Mouse (Mus musculus): ENCODE results near the gene Susd6. TPM values are rescaled to one million over a fixed set of nuclear protein-coding genes. Genes with fewer than 3 reads are reported as not detected.

Gene Susd6
- total RNA-seq, 1 experiment: 49.5 TPM

- no peak for DNase-seq (ENCODE audit: low read depth, low spot score)
- in situ Hi-C loops (cut with MboI; ENCODE audit: low sequenced_read_pairs in 2 of 2, unreplicated experiment in 2 of 2): no loop called here
- TF ChIP-seq ZC3H11A (IDR thresholded peaks at IDR 0.05; ENCODE audit: borderline replicate concordance, low read depth, low read length): no peak
- TF ChIP-seq CHD2 (IDR thresholded peaks at IDR 0.05; ENCODE audit: low read depth, low read length): no peak
- H3K9ac ChIP-seq (ENCODE audit: insufficient read depth, low read depth, low read length, poor library complexity, severe bottlenecking): no peak overlapping the region
- H3K4me1 ChIP-seq (ENCODE audit: control insufficient read depth in 2 of 2, insufficient read depth in 2 of 2, low read length in 2 of 2, poor library complexity in 1 of 2): peaks cover 12 to 13% of the 10 kb centered on the region in 2 experiments
- H3K9me3 ChIP-seq (ENCODE audit: control insufficient read depth, insufficient read depth, low read depth, low read length): no peaks in the 10 kb centered on the region
- no peak overlapping the region for H3K27ac ChIP-seq (ENCODE audit: insufficient read depth, low read depth, low read length, poor library complexity, severe bottlenecking)
- no peak overlapping the region for H3K4me3 ChIP-seq (ENCODE audit: insufficient read depth in 1 of 2, low read depth in 1 of 2, low read length in 2 of 2, poor library complexity in 1 of 2, severe bottlenecking in 1 of 2)
- H3K36me3 ChIP-seq (ENCODE audit: control insufficient read depth, insufficient read depth, low read length, poor library complexity, severe bottlenecking): no peaks in the 10 kb centered on the region
Measured at GRCm38 (mm10) chr12:80811646-80812509, 21.6 kb downstream of the Susd6 start.

GRCm38 (mm10) chr12:80812510-80812820, 22.2 kb downstream of the Susd6 start:
- H3K9ac ChIP-seq (ENCODE audit: insufficient read depth, low read depth, low read length, poor library complexity, severe bottlenecking): no peak overlapping the region
- H3K36me3 ChIP-seq (ENCODE audit: control insufficient read depth, insufficient read depth, low read length, poor library complexity, severe bottlenecking): no peaks in the 10 kb centered on the region
- H3K27ac ChIP-seq (ENCODE audit: insufficient read depth, low read depth, low read length, poor library complexity, severe bottlenecking): no peak overlapping the region
- DNase-seq (ENCODE audit: low read depth, low spot score): no peak
- in situ Hi-C loops (cut with MboI; ENCODE audit: low sequenced_read_pairs in 2 of 2, unreplicated experiment in 2 of 2): no loop called here
- H3K4me1 ChIP-seq (ENCODE audit: control insufficient read depth in 2 of 2, insufficient read depth in 2 of 2, low read length in 2 of 2, poor library complexity in 1 of 2): peaks cover 11 to 12% of the 10 kb centered on the region in 2 experiments
- no peaks in the 10 kb centered on the region for H3K9me3 ChIP-seq (ENCODE audit: control insufficient read depth, insufficient read depth, low read depth, low read length)
- TF ChIP-seq MAFK (IDR thresholded peaks at IDR 0.05; ENCODE audit: insufficient read depth, low read depth, low read length): no peak
- no peak for TF ChIP-seq ZC3H11A (IDR thresholded peaks at IDR 0.05; ENCODE audit: borderline replicate concordance, low read depth, low read length)
- TF ChIP-seq ZNF384 (IDR thresholded peaks at IDR 0.05; ENCODE audit: low read depth, low read length): no peak
- TF ChIP-seq CHD2 (IDR thresholded peaks at IDR 0.05; ENCODE audit: low read depth, low read length): no peak
- TF ChIP-seq HCFC1 (IDR thresholded peaks at IDR 0.05; ENCODE audit: borderline replicate concordance, insufficient read depth, low read length): no peak
- no peak overlapping the region for H3K4me3 ChIP-seq (ENCODE audit: insufficient read depth in 1 of 2, low read depth in 1 of 2, low read length in 2 of 2, poor library complexity in 1 of 2, severe bottlenecking in 1 of 2)

GRCm38 (mm10) chr12:80813456-80813855, 23.1 kb downstream of the Susd6 start:
- H3K27ac ChIP-seq (ENCODE audit: insufficient read depth, low read depth, low read length, poor library complexity, severe bottlenecking): no peak overlapping the region
- in situ Hi-C loops (cut with MboI; ENCODE audit: low sequenced_read_pairs in 2 of 2, unreplicated experiment in 2 of 2): no loop called here
- H3K9ac ChIP-seq (ENCODE audit: insufficient read depth, low read depth, low read length, poor library complexity, severe bottlenecking): no peak overlapping the region
- TF ChIP-seq ZNF384 (IDR thresholded peaks at IDR 0.05; ENCODE audit: low read depth, low read length): no peak
- no peak for TF ChIP-seq ZC3H11A (IDR thresholded peaks at IDR 0.05; ENCODE audit: borderline replicate concordance, low read depth, low read length)
- no peak overlapping the region for H3K4me3 ChIP-seq (ENCODE audit: insufficient read depth in 1 of 2, low read depth in 1 of 2, low read length in 2 of 2, poor library complexity in 1 of 2, severe bottlenecking in 1 of 2)
- peaks cover 6 to 9% of the 10 kb centered on the region in 2 experiments; a peak in 3 of 4 replicates for H3K4me1 ChIP-seq (ENCODE audit: control insufficient read depth in 2 of 2, insufficient read depth in 2 of 2, low read length in 2 of 2, poor library complexity in 1 of 2)
- DNase-seq (ENCODE audit: low read depth, low spot score): no peak
- no peaks in the 10 kb centered on the region for H3K36me3 ChIP-seq (ENCODE audit: control insufficient read depth, insufficient read depth, low read length, poor library complexity, severe bottlenecking)
- no peaks in the 10 kb centered on the region for H3K9me3 ChIP-seq (ENCODE audit: control insufficient read depth, insufficient read depth, low read depth, low read length)

GRCm38 (mm10) chr12:80813872-80814271, 23.6 kb downstream of the Susd6 start:
- Histone ChIP-seq H3K9me3 (ENCODE audit: control insufficient read depth, insufficient read depth, low read depth, low read length) (no peaks in the 10 kb centered on the region), H3K4me3 (ENCODE audit: insufficient read depth in 1 of 2, low read depth in 1 of 2, low read length in 2 of 2, poor library complexity in 1 of 2, severe bottlenecking in 1 of 2) (no peak overlapping the region), H3K4me1 (ENCODE audit: control insufficient read depth in 2 of 2, insufficient read depth in 2 of 2, low read length in 2 of 2, poor library complexity in 1 of 2) (peaks cover 6 to 9% of the 10 kb centered on the region in 2 experiments; a peak in 3 of 4 replicates), H3K36me3 (ENCODE audit: control insufficient read depth, insufficient read depth, low read length, poor library complexity, severe bottlenecking) (no peaks in the 10 kb centered on the region), H3K9ac (ENCODE audit: insufficient read depth, low read depth, low read length, poor library complexity, severe bottlenecking) (no peak overlapping the region), H3K27ac (ENCODE audit: insufficient read depth, low read depth, low read length, poor library complexity, severe bottlenecking) (no peak overlapping the region)
- in situ Hi-C loops (cut with MboI; ENCODE audit: low sequenced_read_pairs in 2 of 2, unreplicated experiment in 2 of 2): no loop called here
- no peak for DNase-seq (ENCODE audit: low read depth, low spot score)
- TF ChIP-seq ZNF384 (IDR thresholded peaks at IDR 0.05; ENCODE audit: low read depth, low read length) (no peak), ZC3H11A (IDR thresholded peaks at IDR 0.05; ENCODE audit: borderline replicate concordance, low read depth, low read length) (no peak), HCFC1 (IDR thresholded peaks at IDR 0.05; ENCODE audit: borderline replicate concordance, insufficient read depth, low read length) (no peak), MAFK (IDR thresholded peaks at IDR 0.05; ENCODE audit: insufficient read depth, low read depth, low read length) (no peak), CHD2 (IDR thresholded peaks at IDR 0.05; ENCODE audit: low read depth, low read length) (no peak)

- Histone ChIP-seq H3K9ac (ENCODE audit: insufficient read depth, low read depth, low read length, poor library complexity, severe bottlenecking) (no peak overlapping the region), H3K4me1 (ENCODE audit: control insufficient read depth in 2 of 2, insufficient read depth in 2 of 2, low read length in 2 of 2, poor library complexity in 1 of 2) (peaks cover 6 to 9% of the 10 kb centered on the region in 2 experiments; a peak in 3 of 4 replicates), H3K9me3 (ENCODE audit: control insufficient read depth, insufficient read depth, low read depth, low read length) (no peaks in the 10 kb centered on the region), H3K4me3 (ENCODE audit: insufficient read depth in 1 of 2, low read depth in 1 of 2, low read length in 2 of 2, poor library complexity in 1 of 2, severe bottlenecking in 1 of 2) (no peak overlapping the region), H3K27ac (ENCODE audit: insufficient read depth, low read depth, low read length, poor library complexity, severe bottlenecking) (no peak overlapping the region), H3K36me3 (ENCODE audit: control insufficient read depth, insufficient read depth, low read length, poor library complexity, severe bottlenecking) (no peaks in the 10 kb centered on the region)
- no peak for DNase-seq (ENCODE audit: low read depth, low spot score)
- in situ Hi-C loops (cut with MboI; ENCODE audit: low sequenced_read_pairs in 2 of 2, unreplicated experiment in 2 of 2): no loop called here
- TF ChIP-seq CHD2 (IDR thresholded peaks at IDR 0.05; ENCODE audit: low read depth, low read length) (no peak), ZC3H11A (IDR thresholded peaks at IDR 0.05; ENCODE audit: borderline replicate concordance, low read depth, low read length) (no peak), ZNF384 (IDR thresholded peaks at IDR 0.05; ENCODE audit: low read depth, low read length) (no peak), HCFC1 (IDR thresholded peaks at IDR 0.05; ENCODE audit: borderline replicate concordance, insufficient read depth, low read length) (no peak), MAFK (IDR thresholded peaks at IDR 0.05; ENCODE audit: insufficient read depth, low read depth, low read length) (no peak)
Measured at GRCm38 (mm10) chr12:80814529-80814928, 24.2 kb downstream of the Susd6 start.
